ENCODE assay signal across 8 mouse cellular contexts in the genomic region with DNA sequence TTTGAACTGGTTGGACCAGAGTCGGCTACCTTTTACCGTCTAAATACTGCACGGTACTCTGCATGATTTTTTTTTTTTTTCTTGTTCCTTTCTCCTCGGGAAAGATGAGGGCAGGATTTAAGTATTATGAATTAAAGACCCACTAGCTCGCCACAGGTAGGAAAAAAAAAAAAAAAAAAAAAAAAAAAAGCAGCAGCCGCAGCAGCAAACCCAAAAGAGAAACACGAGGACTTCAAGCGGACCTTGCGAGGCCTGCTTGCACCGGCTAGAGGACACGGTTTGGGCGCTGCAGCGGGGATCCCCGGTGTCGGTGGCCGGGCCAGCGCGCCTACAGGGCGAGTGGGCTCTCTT. TPM values are rescaled to one million over a fixed set of nuclear protein-coding genes. Genes with fewer than 3 reads are reported as not detected.
DNase-seq lines count a peak whose midpoint lies in the region; ATAC-seq lines count a peak whose summit lies in the region.

No protein-coding gene starts in this region.

- H3K27me3 ChIP-seq in heart, embryonic 10.5 days (ENCODE audit: insufficient read depth, poor library complexity, severe bottlenecking), result no peaks in the 10 kb centered on the region
- no peaks in the 10 kb centered on the region for H3K27me3 ChIP-seq in liver, embryonic 12.5 days (replicated peaks)

- peak overlapping the region; percentile 98 for H3K4me3 ChIP-seq in heart, embryonic 10.5 days
- peak overlapping the region; percentile 99 for H3K4me3 ChIP-seq in liver, embryonic 12.5 days

- no peak for ATAC-seq in liver, embryonic 12.5 days

- H3K36me3 ChIP-seq in heart, embryonic 10.5 days, result no peaks in the 10 kb centered on the region
- H3K36me3 ChIP-seq in liver, embryonic 12.5 days, result no peaks in the 10 kb centered on the region

- intact Hi-C loops in heart, postnatal 10 days (cut with DNase I), result loop anchor here (2.0 kb wide), 1 partner anchor 57 kb away; no protein-coding TSS in a partner anchor

- H3K4me2 ChIP-seq in liver, embryonic 12.5 days, result peak overlapping the region; percentile 96

- no peaks in the 10 kb centered on the region for H3K9me3 ChIP-seq in heart, embryonic 10.5 days
- no peaks in the 10 kb centered on the region for H3K9me3 ChIP-seq in liver, embryonic 12.5 days (replicated peaks)

- DNase-seq in heart, embryonic 10.5 days (ENCODE audit: low spot score), result no peak
- DNase-seq in heart, postnatal 10 days, result no peak
- DNase-seq in thymus, postnatal 0 days (ENCODE audit: low spot score), result peak; percentile 22
- DNase-seq in thymus, postnatal 25 days, result no peak
- DNase-seq in adipocyte (ENCODE audit: low spot score), result no peak
- no peak for DNase-seq in layer of hippocampus, postnatal 25 days (ENCODE audit: extremely low spot score in 1 of 2, low spot score in 1 of 2)
- no peak for DNase-seq in right cerebral cortex, postnatal 25 days

- H3K4me1 ChIP-seq in heart, embryonic 10.5 days, result peaks cover 5% of the 10 kb centered on the region; the same call in 1 of the 2 replicates
- H3K4me1 ChIP-seq in liver, embryonic 12.5 days, result peaks cover 19% of the 10 kb centered on the region

- peak overlapping the region; percentile 98 for H3K9ac ChIP-seq in liver, embryonic 12.5 days

- WGBS in heart, embryonic 10.5 days, result under 1% methylated on average over 19 of the region's 19 CpGs
- WGBS in liver, embryonic 12.5 days (ENCODE audit: insufficient replicate concordance), result under 1% methylated on average over 19 of the region's 19 CpGs

- H3K27ac ChIP-seq in heart, embryonic 10.5 days, result peak overlapping the region; percentile 99
- H3K27ac ChIP-seq in liver, embryonic 12.5 days, result peak overlapping the region; percentile 99

RNA-seq across cellular contexts. Expression of a gene that starts 0.6 kb away (rescaled TPM):
- polyA plus RNA-seq in heart, embryonic 10.5 days (2016; fragmentation: Nextera tagmentation; extraction: Ambion mirVana), result 106 and 129 TPM in 2 replicates
- total RNA-seq in heart, postnatal 10 days (2021), result 10 to 100 TPM; 73.3 to 76.6 TPM
- 65.8 and 79.8 TPM in 2 replicates for polyA plus RNA-seq in thymus, postnatal 0 days (2015; fragmentation: Nextera tagmentation; extraction: Ambion mirVana)
- 46.9 and 48.9 TPM in 2 replicates for polyA plus RNA-seq in liver, embryonic 12.5 days (2016; fragmentation: Nextera tagmentation; extraction: Ambion mirVana)
- total RNA-seq in layer of hippocampus, postnatal 25 days (2021), result 1,000 to 10,000 TPM in 1 of 2 experiments, 100 to 1,000 TPM in 1; 951 to 1,124 TPM
